Mouse (Mus musculus) forebrain, embryonic 16.5 days (tissue): ENCODE data around the gene Gm10392. TPM values are rescaled to one million over a fixed set of nuclear protein-coding genes. Genes with fewer than 3 reads are reported as not detected.

Experiments used
- ATAC-seq: fragments of 200-750 bp; cut with Nextera tagmentation; 2 replicates; pipeline ENCODE4 v1.8.0; 2017; ENCODE audit warnings: mild to moderate bottlenecking, moderate library complexity
- H3K27ac ChIP-seq: fragments of 300-500 bp; sonication (generic); 2 replicates; pipeline ENCODE4 v1.5.1; 2014; ENCODE audit warnings: low read length, control low read depth
- H3K27me3 ChIP-seq: fragments of 300-500 bp; sonication (generic); replicated peaks from 2 replicates; pipeline ENCODE4 v1.6.1; 2014; ENCODE audit warnings: low read length; ENCODE audit not compliant: control insufficient read depth, insufficient read depth
- H3K36me3 ChIP-seq: fragments of 300-500 bp; sonication (generic); 2 replicates; pipeline ENCODE4 v1.6.1; 2014; ENCODE audit not compliant: control insufficient read depth, insufficient read depth
- H3K4me1 ChIP-seq: fragments of 300-500 bp; sonication (generic); replicated peaks from 2 replicates; pipeline ENCODE4 v1.6.1; 2014; ENCODE audit warnings: low read length; ENCODE audit not compliant: control insufficient read depth, insufficient read depth
- H3K4me2 ChIP-seq: fragments of 300-500 bp; sonication (generic); 2 replicates; pipeline ENCODE4 v1.6.1; 2014; ENCODE audit warnings: mild to moderate bottlenecking, low read length, control low read depth
- H3K4me3 ChIP-seq: fragments of 300-500 bp; sonication (generic); replicated peaks from 2 replicates; pipeline ENCODE4 v1.5.1; 2014; ENCODE audit warnings: mild to moderate bottlenecking, low read length, control low read depth
- H3K9ac ChIP-seq: fragments of 300-500 bp; sonication (generic); replicated peaks from 2 replicates; pipeline ENCODE4 v1.6.1; 2014; ENCODE audit warnings: low read depth, low read length, control low read depth
- H3K9me3 ChIP-seq: fragments of 300-500 bp; sonication (generic); 2 replicates; pipeline ENCODE4 v1.6.1; 2016; ENCODE audit warnings: low read length; ENCODE audit not compliant: control insufficient read depth
- WGBS: fragments of 180-500 bp; shearing (Covaris S2); extraction: QIAGEN DNeasy Blood & Tissue Kit; methylation state at CpG from one replicate; pipeline ENCODE4 v1.1.7; 2014; 5-methylcytosine and 5-hydroxymethylcytosine counted together
- polyA plus RNA-seq: library from polyadenylated mRNA; unstranded; fragments of >200 nt; fragmentation: Nextera tagmentation; extraction: Ambion mirVana; gene quantifications from 2 replicates; pipeline ENCODE4 v1.2.1, GENCODE M21; 2015

Gm10392 gene
- polyA plus RNA-seq, 1 experiment from 2014 or later = not detected

DNA sequence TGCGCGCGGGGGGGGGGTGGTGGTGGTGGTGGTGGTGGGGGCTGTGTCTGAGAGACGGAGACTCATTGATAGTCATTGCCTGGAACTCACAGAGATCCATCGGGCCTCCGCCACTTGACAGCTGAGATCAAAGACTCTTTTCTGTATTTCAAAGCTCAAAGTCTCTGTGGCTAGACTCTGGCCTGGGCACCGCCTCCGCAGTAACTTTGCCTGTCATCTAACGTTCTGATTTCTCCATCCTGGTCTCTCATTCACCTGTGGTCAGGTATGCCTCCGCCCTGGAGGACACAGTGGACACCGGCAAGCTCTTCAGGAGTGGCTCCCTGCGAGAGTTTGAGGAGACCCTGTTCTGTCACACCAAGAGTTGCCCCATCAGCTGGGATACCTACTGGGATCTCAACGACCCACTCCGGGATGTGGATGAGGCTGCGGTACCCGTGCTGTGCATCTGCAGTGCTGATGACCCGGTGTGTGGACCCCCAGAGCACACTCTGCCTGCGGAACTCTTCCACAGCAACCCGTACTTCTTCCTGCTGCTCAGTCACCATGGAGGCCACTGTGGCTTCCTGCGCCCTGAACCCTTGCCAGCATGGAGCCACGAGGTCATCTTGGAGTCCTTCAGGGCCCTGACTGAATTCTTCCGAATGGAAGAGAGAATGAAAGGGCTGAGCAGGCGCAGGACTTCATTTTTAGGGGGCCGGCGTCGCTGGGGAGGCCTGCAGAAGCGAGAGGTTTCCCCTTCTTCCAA, 773 bp downstream of the Gm10392 start:
- Histone ChIP-seq H3K4me3 (no peak overlapping the region), H3K4me2 (no peak overlapping the region), H3K36me3 (no peaks in the 10 kb centered on the region), H3K9me3 (no peaks in the 10 kb centered on the region), H3K4me1 (peaks cover 31% of the 10 kb centered on the region), H3K27me3 (peaks cover 6% of the 10 kb centered on the region; the same call in 1 of the 2 replicates), H3K9ac (no peak overlapping the region), H3K27ac (no peak overlapping the region)
- no peak for ATAC-seq
- WGBS = 85% methylated on average over 27 of the region's 27 CpGs

DNA sequence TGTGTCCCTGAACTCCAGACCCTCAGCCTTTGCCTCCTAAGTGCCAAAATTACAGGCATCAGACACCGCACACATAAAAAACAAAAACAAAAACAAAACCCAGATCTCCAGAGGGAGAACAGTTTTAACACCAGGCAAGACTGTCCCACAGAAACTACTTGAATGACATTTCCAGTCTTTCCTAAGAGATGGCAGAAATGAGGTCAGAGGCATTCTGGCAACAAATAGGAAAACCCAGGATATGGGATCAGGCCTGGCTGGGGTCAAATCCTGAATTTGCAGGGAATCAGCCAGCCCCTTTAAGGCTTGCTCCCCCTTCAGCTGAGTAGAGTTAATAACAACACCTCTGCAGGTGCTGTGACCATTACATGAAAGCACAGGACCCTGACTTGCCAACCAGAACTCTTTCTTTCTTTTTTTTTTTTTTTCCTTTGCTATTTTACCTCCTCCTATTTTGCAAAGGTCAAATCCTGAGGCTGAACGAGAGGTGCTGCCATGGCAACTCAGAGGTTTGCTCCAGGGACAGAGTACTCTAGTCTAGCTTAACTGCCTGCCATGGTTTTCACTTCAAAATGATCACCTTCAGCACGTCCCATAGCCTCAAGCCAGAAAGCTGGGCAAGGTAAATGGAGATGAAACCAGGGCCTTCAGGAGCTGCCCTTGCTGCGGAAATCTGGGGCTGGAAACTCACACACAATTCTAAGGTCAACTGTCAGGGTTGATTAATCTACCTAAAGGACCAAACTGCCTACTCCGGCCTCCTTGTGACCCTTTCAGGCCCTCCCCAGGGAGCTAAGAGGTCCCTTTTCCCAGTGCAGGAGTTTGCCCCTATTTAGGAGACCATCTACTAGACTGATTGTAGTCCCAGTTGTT, 2.2 kb downstream of the Gm10392 start:
- Histone ChIP-seq H3K27me3 (peaks cover 6% of the 10 kb centered on the region; the same call in 1 of the 2 replicates), H3K4me3 (no peak overlapping the region), H3K9me3 (no peaks in the 10 kb centered on the region), H3K36me3 (no peaks in the 10 kb centered on the region), H3K4me1 (peaks cover 38% of the 10 kb centered on the region), H3K9ac (no peak overlapping the region), H3K4me2 (no peak overlapping the region), H3K27ac (no peak overlapping the region)
- WGBS = 67% methylated on average over 5 of the region's 5 CpGs
- ATAC-seq = no peak

- H3K36me3 ChIP-seq = no peaks in the 10 kb centered on the region
- peak within 1 kb of the TSS; percentile 47 for H3K4me3 ChIP-seq
- peaks cover 38% of the 10 kb centered on the region for H3K4me1 ChIP-seq
- H3K9me3 ChIP-seq = no peaks in the 10 kb centered on the region
- no peak within 1 kb of the TSS for H3K27ac ChIP-seq
- peak within 1 kb of the TSS; percentile 54 for H3K9ac ChIP-seq
- 8% methylated on average over 39 of the region's 39 CpGs for WGBS
- 0 out of 2 replicates have a peak, but pooled peaks have one; percentile 9 for ATAC-seq
- peaks cover 6% of the 10 kb centered on the region; the same call in 1 of the 2 replicates for H3K27me3 ChIP-seq
- H3K4me2 ChIP-seq = peak within 1 kb of the TSS; percentile 75
These were observed 3.1 kb downstream of the Gm10392 start, which contains the start of gene Trp53i13 for GRCm38 (mm10) chr11:77515637-77516552. TSS of gene Trp53i13 (minus strand) at chr11:77515980.

GRCm38 (mm10) chr11:77514832-77515636, 4.0 kb downstream of the Gm10392 start, which contains the start of gene Abhd15:
TSS of gene Abhd15 (plus strand) at chr11:77515121.
- Histone ChIP-seq H3K27ac (no peak within 1 kb of the TSS), H3K4me1 (peaks cover 33% of the 10 kb centered on the region), H3K4me3 (peak within 1 kb of the TSS; percentile 47), H3K9me3 (no peaks in the 10 kb centered on the region), H3K4me2 (peak within 1 kb of the TSS; percentile 75), H3K27me3 (peaks cover 6% of the 10 kb centered on the region; the same call in 1 of the 2 replicates), H3K36me3 (no peaks in the 10 kb centered on the region), H3K9ac (peak within 1 kb of the TSS; percentile 54)
- 0% methylated on average over 56 of the region's 72 CpGs for WGBS
- ATAC-seq = peak; percentile 54

GRCm38 (mm10) chr11:77514281-77514831, 4.6 kb downstream of the Gm10392 start:
- peak overlapping the region; percentile 54 for H3K9ac ChIP-seq
- no peak overlapping the region for H3K27ac ChIP-seq
- WGBS = 10% methylated on average over 19 of the region's 19 CpGs
- peak overlapping the region; percentile 75 for H3K4me2 ChIP-seq
- H3K4me3 ChIP-seq = peak overlapping the region; percentile 47
- H3K27me3 ChIP-seq = peaks cover 6% of the 10 kb centered on the region; the same call in 1 of the 2 replicates
- no peaks in the 10 kb centered on the region for H3K9me3 ChIP-seq
- no peak for ATAC-seq
- H3K36me3 ChIP-seq = no peaks in the 10 kb centered on the region
- H3K4me1 ChIP-seq = peaks cover 33% of the 10 kb centered on the region

- Histone ChIP-seq H3K27me3 (peaks cover 6% of the 10 kb centered on the region; the same call in 1 of the 2 replicates), H3K9me3 (no peaks in the 10 kb centered on the region), H3K4me1 (peaks cover 33% of the 10 kb centered on the region), H3K9ac (no peak overlapping the region), H3K4me2 (peak overlapping the region; percentile 94), H3K27ac (no peak overlapping the region), H3K4me3 (peak overlapping the region; percentile 69), H3K36me3 (no peaks in the 10 kb centered on the region)
- 15% methylated on average over 10 of the region's 10 CpGs for WGBS
- ATAC-seq = no peak
These were observed 5.2 kb downstream of the Gm10392 start for GRCm38 (mm10) chr11:77513811-77514170.

- WGBS = under 1% methylated on average over 69 of the region's 84 CpGs
- peaks cover 6% of the 10 kb centered on the region; the same call in 1 of the 2 replicates for H3K27me3 ChIP-seq
- H3K4me2 ChIP-seq = peak overlapping the region; percentile 94
- H3K4me3 ChIP-seq = peak overlapping the region; percentile 69
- peak overlapping the region; percentile 68 for H3K9ac ChIP-seq
- H3K27ac ChIP-seq = no peak overlapping the region
- H3K9me3 ChIP-seq = no peaks in the 10 kb centered on the region
- ATAC-seq = peak; percentile 70
- H3K4me1 ChIP-seq = peaks cover 37% of the 10 kb centered on the region
- H3K36me3 ChIP-seq = no peaks in the 10 kb centered on the region
These were observed 5.8 kb downstream of the Gm10392 start for GRCm38 (mm10) chr11:77512891-77513810.
